Mouse (Mus musculus) testis, adult 10 weeks (tissue): ENCODE results near the gene Gm6034. TPM values are rescaled to one million over a fixed set of nuclear protein-coding genes. Genes with fewer than 3 reads are reported as not detected.

Experiments
- polyA plus RNA-seq: library from polyadenylated mRNA; stranded (reverse); fragments of 350-450 nt; fragmentation: Illumina TruSeq; extraction: RNeasy Lipid Tissue Mini Kit (QIAGEN cat#74804); gene quantifications from one replicate; pipeline ENCODE4 v1.2.3, GENCODE M21; 2014; ENCODE audit warnings: low read depth, low replicate concordance

The Gm6034 gene
- not detected for polyA plus RNA-seq

DNA sequence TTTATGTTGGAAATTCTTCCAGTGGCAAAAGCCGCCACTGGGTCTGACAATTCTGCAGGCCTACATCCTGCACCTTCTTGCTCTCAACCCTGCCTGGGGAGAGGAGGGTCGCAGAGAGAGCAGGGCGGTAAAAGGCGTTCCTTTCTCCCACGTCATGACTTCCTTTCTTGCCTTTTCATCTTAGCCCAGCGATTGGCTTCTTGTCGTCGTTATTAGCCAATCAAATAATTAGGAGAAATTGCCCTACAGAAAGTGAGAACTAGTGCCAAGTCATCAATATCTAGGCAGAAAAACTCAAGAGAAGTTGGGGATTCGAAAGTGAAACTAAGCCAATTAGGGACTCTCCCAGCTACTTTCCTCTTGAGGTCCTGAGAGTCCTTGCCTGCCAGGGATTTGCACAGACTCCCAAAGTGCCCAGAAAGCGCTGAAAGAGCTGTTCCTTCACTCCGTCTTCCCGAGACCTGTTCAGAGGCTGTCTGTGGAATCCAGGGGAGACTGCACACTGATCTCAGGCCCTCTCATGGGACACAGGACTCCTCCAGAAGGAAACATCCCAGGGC lies at the start of gene Gm6034, which contains the start of gene H2-T22:
Gm6034 (plus strand) TSS at position 352 of the 560 bp plus-strand sequence.
H2-T22 (minus strand) TSS at position 138 of the 560 bp plus-strand sequence.

GRCm38 (mm10) chr17:36020191-36021073 lies 22.3 kb upstream of the Gm6034 start, which contains the start of gene H2-T24:
TSS of gene H2-T24 (minus strand) at chr17:36020560.

GRCm38 (mm10) chr17:36032351-36032875 lies 10.3 kb upstream of the Gm6034 start, which contains the start of gene H2-T23:
TSS of gene H2-T23 (minus strand) at chr17:36032855.

DNA sequence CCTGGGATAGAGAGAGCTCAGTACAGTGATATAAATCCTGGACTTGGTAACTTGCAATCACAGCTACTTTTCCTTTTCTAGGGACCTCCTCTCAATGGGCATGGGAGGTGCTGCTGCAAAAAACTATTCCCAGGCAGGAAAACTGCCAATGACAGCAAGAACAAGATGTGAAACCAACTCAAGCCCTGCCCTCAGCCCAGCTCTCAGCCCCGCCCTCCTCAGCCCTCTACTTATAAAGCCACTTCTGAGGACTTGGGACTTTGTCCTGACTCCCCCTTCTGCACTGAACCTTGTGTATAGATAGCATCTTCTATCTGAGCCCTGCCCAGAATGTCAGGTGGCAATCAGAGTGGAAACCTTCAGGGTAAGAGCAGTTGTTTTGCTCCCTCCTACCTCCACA lies 15.6 kb downstream of the Gm6034 start, which contains the start of gene Gm11127:
Gm11127 (minus strand) TSS at position 10 of the 400 bp plus-strand sequence.

Other genes starting within 250 kb of the Gm6034 start
- 0.32 TPM for gene Ier3, start 221.3 kb upstream of the Gm6034 start, polyA plus RNA-seq
- gene Flot1, start 219.7 kb upstream of the Gm6034 start, polyA plus RNA-seq, result 1.6 TPM
- gene Tubb5, start 204.7 kb upstream of the Gm6034 start, polyA plus RNA-seq, result 13.0 TPM
- gene Mdc1, start 201.4 kb upstream of the Gm6034 start, polyA plus RNA-seq, result 90.7 TPM
- gene Nrm, start 181.6 kb upstream of the Gm6034 start, polyA plus RNA-seq, result 27.0 TPM
- 4.9 TPM for gene Ppp1r18, start 177.4 kb upstream of the Gm6034 start, polyA plus RNA-seq
- 55.0 TPM for gene Dhx16, start 163.1 kb upstream of the Gm6034 start, polyA plus RNA-seq
- 51.0 TPM for gene 2310061I04Rik, start 145.5 kb upstream of the Gm6034 start, polyA plus RNA-seq
- 26.8 TPM for gene Atat1, start 132.9 kb upstream of the Gm6034 start, polyA plus RNA-seq
- gene Mrps18b, start 126.6 kb upstream of the Gm6034 start, polyA plus RNA-seq, result 22.7 TPM
- 162 TPM for gene Ppp1r10, start 126.5 kb upstream of the Gm6034 start, polyA plus RNA-seq
- 95.3 TPM for gene Abcf1, start 73.2 kb upstream of the Gm6034 start, polyA plus RNA-seq
- gene Gnl1, start 63.1 kb upstream of the Gm6034 start, polyA plus RNA-seq, result 5.8 TPM
- 8.7 TPM for gene Prr3, start 62.7 kb upstream of the Gm6034 start, polyA plus RNA-seq
- gene H2-T24, start 22.4 kb upstream of the Gm6034 start, polyA plus RNA-seq, result 0.13 TPM
- 0.38 TPM for gene H2-T23, start 10.1 kb upstream of the Gm6034 start, polyA plus RNA-seq
- gene H2-T22, start 214 bp upstream of the Gm6034 start, polyA plus RNA-seq, result 0.71 TPM
- gene Gm11127, start 15.4 kb downstream of the Gm6034 start, polyA plus RNA-seq, result not detected
- gene Gm19684, start 78.7 kb downstream of the Gm6034 start, polyA plus RNA-seq, result not detected
- not detected for gene Gm7030, start 86.5 kb downstream of the Gm6034 start, polyA plus RNA-seq
- not detected for gene Gm8909, start 125.6 kb downstream of the Gm6034 start, polyA plus RNA-seq
- not detected for gene H2-T3, start 147.3 kb downstream of the Gm6034 start, polyA plus RNA-seq
- gene Rpp21, start 215.1 kb downstream of the Gm6034 start, polyA plus RNA-seq, result 6.4 TPM
- 45.3 TPM for gene Trim39, start 229.3 kb downstream of the Gm6034 start, polyA plus RNA-seq
- not detected for gene H2-M10.2, start 243.5 kb downstream of the Gm6034 start, polyA plus RNA-seq